Mouse (Mus musculus) heart, postnatal 4 days (tissue): ENCODE measurements around the gene Gstp2. TPM values are rescaled to one million over a fixed set of nuclear protein-coding genes. Genes with fewer than 3 reads are reported as not detected.
A peak's percentile ranks its signal among the peaks of the same experiment; 100 is the strongest.
"Not testable (repeated sequence)": the region's sequence is repeated elsewhere in the genome, so short reads cannot be mapped to it uniquely, and the experiment has no call there.

Experiments used
- DNase-seq: peaks from one replicate; pipeline ENCODE4 v3.0.0; 2021
- total RNA-seq, 2 experiments: library from RNA; stranded (reverse); gene quantifications; 2 replicates each; pipeline ENCODE4 v1.2.3; 2021

Gstp2 gene
- total RNA-seq, 2 experiments from 2014 or later, result 69.7 to 73.5 TPM

GRCm38 (mm10) chr19:4049069-4049468, 3.2 kb upstream of the Gstp2 start:
- not testable (repeated sequence) for DNase-seq

DNA sequence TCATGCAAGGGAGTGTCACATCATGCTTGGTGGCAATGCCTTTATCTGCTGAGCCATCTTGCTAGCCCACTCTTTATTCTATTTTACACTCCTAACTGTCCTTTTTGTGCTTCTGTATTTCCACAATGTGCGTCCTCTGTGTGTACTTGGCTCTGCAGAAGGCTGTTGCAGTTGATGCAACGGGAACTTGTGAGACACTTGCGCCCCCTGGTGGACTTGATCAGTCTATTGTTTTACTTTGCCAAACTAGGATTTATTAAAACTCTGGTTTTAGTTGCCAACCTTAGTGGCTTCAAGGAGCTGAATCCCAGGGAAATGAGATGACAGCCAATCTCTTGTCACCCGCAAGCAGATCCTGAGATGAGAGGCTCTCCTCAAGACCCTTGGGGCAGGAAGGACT, 2.0 kb upstream of the Gstp2 start:
- DNase-seq, result peak; percentile 87

GRCm38 (mm10) chr19:4046866-4047254, 1.0 kb upstream of the Gstp2 start:
- no peak for DNase-seq

GRCm38 (mm10) chr19:4044109-4044508, 1.7 kb downstream of the Gstp2 start:
- not testable (repeated sequence) for DNase-seq

GRCm38 (mm10) chr19:4042124-4042523, 3.7 kb downstream of the Gstp2 start:
- peak; percentile 60 for DNase-seq

DNA sequence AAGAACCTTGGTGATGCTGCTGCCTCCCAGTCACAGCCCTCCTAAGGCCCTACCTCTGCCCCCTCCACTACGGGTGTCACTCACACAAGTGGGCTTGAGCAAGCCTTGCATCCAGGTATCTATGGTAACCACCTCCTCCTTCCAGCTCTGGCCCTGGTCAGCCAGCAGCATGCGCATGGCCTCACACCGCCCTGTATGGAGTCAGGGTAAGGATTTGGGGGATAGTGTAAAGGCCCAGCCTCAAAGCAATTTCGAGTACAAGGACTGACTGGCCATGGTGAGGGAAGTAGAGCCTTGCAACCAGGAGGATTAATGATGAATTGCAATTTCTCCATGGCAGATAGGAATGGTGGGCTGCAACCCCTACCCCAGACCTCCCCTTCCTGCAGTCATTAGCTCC, 4.3 kb downstream of the Gstp2 start:
- not testable (repeated sequence) for DNase-seq

GRCm38 (mm10) chr19:4040941-4041340, 4.9 kb downstream of the Gstp2 start:
- not testable (repeated sequence) for DNase-seq

GRCm38 (mm10) chr19:4037788-4038232, 8.0 kb downstream of the Gstp2 start, which contains the start of gene Gstp1:
Gstp1 (minus strand) TSS chr19:4037985.
- peak; percentile 91 for DNase-seq

DNA sequence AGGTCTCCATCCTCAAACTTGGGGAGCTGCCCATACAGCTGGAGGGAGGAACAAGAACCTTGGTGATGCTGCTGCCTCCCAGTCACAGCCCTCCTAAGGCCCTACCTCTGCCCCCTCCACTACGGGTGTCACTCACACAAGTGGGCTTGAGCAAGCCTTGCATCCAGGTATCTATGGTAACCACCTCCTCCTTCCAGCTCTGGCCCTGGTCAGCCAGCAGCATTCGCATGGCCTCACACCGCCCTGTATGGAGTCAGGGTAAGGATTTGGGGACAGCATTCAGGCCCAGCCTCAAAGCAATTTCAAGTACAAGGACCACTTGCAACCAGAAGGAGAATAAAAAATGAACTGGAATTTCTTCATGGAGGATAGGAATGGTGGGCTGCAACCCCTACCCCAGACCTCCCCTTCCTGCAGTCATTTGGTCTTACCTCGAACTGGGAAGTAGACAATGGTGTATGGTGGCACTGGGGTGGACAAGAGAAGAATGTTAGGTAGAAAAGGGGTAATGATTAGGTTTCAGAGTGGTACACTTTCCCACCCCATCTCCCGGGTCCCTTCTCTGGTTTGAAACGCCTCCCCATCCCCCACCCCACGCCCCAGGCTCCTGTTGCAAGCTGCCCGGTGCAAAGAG, 8.6 kb downstream of the Gstp2 start:
- not testable (repeated sequence) for DNase-seq

GRCm38 (mm10) chr19:4036327-4037045, 9.3 kb downstream of the Gstp2 start:
- no peak for DNase-seq

DNA sequence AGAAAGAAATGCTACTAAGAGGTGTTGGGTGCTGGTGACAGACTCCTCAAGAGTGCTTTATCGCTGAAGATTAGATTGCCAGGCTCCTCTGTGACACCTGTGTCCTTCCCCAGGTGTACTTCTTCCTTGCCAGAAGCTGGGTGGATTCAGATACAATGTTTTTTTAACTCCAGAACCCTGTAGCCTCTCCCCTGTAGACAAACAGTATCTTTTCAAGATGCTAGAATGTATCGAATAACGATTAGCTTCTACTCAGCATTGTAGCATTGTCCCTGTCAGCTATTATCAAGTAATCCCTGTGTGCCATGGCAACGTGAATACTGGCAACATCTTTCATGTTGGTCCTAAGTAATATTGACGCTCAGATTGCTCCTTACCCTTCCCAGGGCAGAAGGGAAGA, 12.1 kb downstream of the Gstp2 start:
- no peak for DNase-seq

DNA sequence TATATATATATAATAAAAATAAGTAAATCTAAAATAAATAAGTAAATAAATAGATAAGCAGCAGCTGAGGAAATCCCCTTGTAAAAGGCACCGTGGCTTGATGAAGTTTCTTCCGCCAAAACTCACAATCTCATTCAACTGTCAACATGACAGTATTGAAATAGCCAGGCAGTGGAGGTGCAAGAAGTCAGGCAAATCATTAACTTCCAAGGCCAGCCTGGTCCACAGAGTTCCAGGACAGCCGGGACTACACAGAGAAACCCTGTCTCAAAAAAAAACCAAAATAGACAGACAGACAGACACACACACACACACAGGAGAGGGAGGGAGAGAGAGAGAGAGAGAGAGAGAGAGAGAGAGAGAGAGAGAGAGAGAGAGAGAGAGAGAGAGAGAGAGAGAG, 12.5 kb downstream of the Gstp2 start:
- DNase-seq, result no peak

DNA sequence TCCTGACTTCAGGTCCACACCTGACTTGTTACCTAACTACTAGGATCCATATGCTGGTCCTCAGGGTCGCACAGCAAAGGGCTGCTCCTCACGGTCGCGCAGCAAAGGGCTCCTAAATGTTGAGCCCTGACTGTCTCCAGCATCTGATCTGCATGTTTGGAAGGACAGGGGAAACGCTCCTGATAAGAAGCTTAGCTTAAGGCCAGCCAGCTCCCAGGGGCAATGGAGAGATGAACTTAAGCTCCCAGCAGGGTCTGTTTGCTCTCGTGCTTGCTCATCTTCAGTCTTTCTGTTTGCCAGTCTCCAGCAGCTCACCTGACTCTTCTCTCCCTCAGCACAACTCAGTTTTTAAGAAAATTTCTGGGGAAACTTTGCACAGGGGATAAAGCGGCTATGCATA, 13.2 kb downstream of the Gstp2 start:
- DNase-seq, result no peak

DNA sequence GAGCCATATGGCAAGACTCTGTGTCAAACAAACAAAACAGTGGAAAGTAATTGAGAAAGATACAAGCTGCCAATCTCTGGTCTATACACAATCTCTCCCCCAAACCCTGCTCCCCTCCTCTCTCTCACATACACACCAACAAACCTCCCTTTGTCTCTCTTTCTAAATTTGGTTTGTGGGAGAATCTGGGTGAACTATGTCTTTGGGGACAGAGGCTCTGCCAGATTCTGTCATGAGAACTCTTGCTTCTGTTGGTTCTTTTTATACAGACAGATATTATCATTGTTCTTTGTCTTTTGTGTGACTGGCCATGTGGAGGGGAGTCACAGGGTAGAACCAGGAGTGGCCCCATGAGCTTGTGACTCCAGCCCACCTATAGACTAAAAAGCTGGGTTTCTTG, 18.2 kb downstream of the Gstp2 start:
- DNase-seq, result no peak

GRCm38 (mm10) chr19:4023185-4023584, 22.6 kb downstream of the Gstp2 start:
- DNase-seq, result no peak

DNA sequence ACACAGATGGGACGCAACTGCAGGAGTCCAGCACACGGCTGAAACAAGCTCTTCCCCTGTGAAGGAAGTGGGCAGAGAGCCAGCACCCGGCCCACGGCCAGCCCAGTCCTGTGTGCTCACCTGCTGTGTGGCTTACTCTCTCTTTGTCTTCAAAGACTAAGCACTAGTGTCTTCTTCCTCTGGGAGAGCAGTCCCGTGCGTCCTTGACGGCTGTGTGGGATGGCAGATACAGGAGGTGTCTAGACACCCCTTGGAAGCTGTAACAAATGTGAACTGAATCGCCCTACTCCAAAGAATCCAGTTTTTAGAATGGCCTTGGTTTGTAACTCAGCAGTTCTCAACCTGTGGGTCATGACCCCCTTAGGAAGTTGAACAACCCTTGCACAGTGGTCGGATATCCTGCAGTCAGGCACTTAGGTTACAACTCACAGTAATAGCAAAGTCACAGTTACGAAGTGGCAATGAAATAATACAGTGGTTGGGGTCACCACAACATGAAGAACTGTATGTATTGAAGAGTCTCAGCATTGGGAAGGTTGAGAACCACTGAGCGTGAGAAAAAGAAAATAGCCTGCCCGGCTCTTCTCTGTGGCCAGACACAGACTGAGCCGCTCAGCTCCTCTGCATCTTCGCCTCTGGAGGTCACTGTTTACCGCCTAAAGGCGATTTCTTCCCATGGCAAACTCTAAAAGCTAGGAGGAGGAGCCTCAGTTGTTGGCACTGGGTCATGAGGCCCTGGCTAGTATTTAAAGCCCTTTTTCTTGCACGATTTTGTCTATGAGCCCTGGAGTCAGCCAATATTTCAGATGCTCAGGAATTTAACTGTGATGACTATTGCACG, 26.9 kb downstream of the Gstp2 start:
- DNase-seq, result peak; percentile 90

DNA sequence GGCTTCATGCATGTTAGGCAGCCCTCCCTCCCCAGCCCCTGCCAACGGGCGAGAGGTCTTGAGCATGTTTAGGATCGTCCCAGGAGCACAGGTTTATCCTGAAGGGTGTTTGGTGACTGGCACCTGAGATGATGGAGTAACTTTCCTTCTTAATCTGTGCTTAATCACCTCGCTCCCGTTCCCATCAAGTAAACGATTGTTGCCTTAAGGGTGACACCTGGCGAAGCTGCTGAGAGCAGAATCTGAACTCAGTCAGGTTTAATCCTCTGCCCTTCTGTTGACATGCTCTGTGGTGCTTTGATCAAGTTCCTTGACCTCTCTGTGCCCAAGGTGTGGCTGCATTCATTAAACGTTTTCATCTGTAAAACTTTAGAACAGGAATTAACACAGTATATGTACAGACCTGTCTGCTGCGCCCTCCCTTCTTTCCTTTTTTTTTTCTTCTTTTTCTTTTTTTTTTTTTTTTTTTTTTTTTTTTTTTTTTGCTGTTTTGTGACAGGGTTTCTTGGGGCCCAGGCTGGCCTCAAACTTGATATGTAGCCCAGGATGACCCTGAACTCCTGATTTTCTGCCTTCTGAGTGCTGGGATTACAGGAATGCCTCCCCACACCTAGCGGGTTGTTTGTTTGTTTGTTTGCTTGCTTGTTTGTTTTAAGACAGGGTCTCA, 27.8 kb downstream of the Gstp2 start:
- DNase-seq, result no peak

GRCm38 (mm10) chr19:4015635-4016034, 30.2 kb downstream of the Gstp2 start:
- DNase-seq, result no peak

- no peak for DNase-seq
These were observed 31.0 kb downstream of the Gstp2 start for GRCm38 (mm10) chr19:4014802-4015201.

DNA sequence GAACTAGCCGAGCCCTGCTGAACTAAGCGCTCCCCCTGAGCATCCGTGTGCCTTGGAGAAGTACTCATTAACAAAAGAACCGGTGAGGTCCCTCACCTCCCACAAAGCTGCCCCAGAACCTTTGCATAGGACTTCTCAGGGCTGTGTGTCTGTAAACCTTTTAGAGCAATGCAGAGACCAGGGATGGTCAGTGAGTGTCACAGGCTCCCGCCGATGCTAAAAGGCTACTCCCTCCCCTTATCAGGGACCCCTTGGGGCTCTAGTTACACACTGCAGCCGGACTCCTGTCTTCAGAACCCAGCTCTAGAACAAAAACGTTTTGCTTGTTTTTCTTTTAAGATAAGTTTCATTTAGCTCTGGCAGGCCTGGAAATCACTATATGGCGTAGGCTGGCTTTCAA, 32.8 kb downstream of the Gstp2 start:
- DNase-seq, result no peak

- peak; percentile 96 for DNase-seq
These were observed 33.3 kb downstream of the Gstp2 start, which contains the start of gene Ndufv1 for GRCm38 (mm10) chr19:4012432-4013022. Ndufv1 (minus strand) TSS chr19:4012806.

GRCm38 (mm10) chr19:4011086-4011485, 34.7 kb downstream of the Gstp2 start:
- DNase-seq, result no peak
